Mouse (Mus musculus) liver, adult 10 weeks (tissue): Measurements from ENCODE around the gene Tmem63c. TPM values are rescaled to one million over a fixed set of nuclear protein-coding genes. Genes with fewer than 3 reads are reported as not detected.

Experiments
- polyA plus RNA-seq: library from polyadenylated mRNA; stranded (reverse); fragments of 350-450 nt; fragmentation: Illumina TruSeq; extraction: RNeasy Lipid Tissue Mini Kit (QIAGEN cat#74804); gene quantifications from one replicate; pipeline ENCODE4 v1.2.3, GENCODE M21; 2014; ENCODE audit warnings: low read depth, low replicate concordance

Gene Tmem63c
- polyA plus RNA-seq, result not detected

DNA sequence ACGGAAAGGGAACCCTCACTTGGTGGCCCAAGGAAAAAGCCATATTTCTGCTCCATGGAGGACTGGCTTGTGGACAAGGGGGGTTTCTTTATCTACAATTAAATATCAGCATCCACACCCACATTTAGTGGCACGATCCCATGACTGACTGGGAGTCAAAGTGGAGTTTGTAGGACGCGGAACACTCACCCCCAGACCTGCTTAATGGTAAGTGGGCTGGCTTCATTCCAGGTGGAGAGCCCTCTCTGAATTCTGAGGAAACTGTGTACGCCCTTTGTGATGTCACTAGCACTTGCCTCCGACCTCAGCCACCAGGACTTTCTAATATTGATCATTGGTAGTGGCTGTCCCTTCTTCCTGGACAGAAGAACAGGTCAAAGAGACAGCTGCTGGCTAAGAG is at the start of gene Tmem63c:
Gene Tmem63c (plus strand): TSS at position 301 of the 400 bp plus-strand sequence.

DNA sequence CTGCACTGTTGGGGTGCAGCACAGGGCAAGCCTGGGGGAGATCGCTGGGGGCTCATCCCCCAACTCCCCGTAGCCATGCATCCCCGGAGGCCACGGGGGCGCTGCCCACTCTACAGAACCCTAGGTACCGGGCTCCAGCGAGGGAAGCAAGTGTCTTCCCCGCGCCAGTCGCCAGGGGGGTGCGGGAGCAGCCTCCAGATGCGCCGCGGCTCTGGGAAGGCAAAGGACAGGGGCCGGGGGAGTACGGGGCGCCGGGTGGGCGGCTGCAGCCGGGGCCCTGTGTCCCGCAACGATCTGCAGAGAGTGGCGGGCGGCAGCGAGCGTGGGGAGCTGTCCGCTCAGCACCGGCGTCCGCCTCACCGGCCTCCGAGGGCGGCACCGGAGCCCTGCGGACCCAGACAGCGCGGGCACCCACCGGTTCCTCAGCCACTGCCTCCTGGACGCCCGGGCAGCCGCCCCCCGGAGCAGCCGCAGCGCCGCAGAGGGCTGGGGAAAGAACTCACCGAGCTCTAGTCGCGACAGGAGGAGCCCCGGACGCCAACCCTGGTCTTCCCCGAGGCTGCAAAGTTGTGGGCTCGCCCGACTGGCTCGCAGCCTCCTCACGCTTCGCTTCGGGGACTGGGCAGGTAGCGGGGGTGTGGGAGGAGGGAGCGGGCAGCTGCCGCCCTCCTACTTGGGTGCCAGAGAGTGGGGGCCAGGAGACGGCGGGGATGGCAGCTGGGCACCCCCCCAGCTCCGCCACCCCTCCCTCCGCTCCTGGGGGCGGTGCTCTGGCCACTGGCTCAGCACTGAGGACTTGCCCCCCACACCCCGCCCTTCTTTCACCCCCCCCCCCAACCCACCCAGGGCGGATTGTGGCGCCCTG is 31.0 kb upstream of the Tmem63c start, which contains the start of gene Zdhhc22:
Gene Zdhhc22 (minus strand): TSS at position 541 of the 865 bp plus-strand sequence.

DNA sequence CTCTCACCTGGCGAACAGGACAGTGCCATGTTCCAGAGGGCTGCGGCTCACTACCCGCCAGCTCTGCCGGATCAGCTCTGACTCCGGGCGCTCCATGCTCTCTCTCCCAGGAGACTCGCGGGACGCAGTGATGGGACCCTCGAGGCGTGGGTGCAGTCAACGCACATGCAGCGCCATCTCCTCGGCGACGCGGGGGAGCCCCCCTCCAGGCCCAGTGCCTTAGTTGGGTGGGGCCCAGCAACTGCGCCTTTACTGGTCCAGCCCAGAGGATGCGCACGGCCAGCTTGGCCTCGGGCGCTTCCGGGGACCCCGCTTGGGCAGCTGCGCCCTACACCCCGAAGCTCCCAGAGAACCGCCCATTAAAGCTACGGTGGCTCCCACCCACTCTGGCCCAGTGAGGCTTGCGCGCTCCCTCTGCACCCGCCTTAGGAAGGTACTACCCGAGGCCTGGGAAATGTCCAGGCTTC is 81.1 kb downstream of the Tmem63c start, which contains the start of gene Ngb:
Gene Ngb (minus strand): TSS at position 375 of the 467 bp plus-strand sequence.

Other genes with a start within 250 kb of the Tmem63c start
- 7.8 TPM for gene Irf2bpl, start 136.5 kb upstream of the Tmem63c start, polyA plus RNA-seq
- gene Cipc, start 74.3 kb upstream of the Tmem63c start, polyA plus RNA-seq, result 17.1 TPM
- not detected for gene Zdhhc22, start 30.9 kb upstream of the Tmem63c start, polyA plus RNA-seq
- gene Ngb, start 81.2 kb downstream of the Tmem63c start, polyA plus RNA-seq, result not detected
- gene Gstz1, start 125.8 kb downstream of the Tmem63c start, polyA plus RNA-seq, result 949 TPM
- gene Pomt2, start 126.6 kb downstream of the Tmem63c start, polyA plus RNA-seq, result 6.8 TPM
- not detected for gene Samd15, start 178.4 kb downstream of the Tmem63c start, polyA plus RNA-seq
- 1.8 TPM for gene Tmed8, start 179.1 kb downstream of the Tmem63c start, polyA plus RNA-seq
- not detected for gene Noxred1, start 217.4 kb downstream of the Tmem63c start, polyA plus RNA-seq
- 7.5 TPM for gene Vipas39, start 244.9 kb downstream of the Tmem63c start, polyA plus RNA-seq
- 113 TPM for gene Ahsa1, start 245.1 kb downstream of the Tmem63c start, polyA plus RNA-seq